Mouse (Mus musculus) cerebellum, adult (tissue): ENCODE data around the gene Pank4.

Experiments used
- ATAC-seq: cut with Nextera tagmentation; 2 replicates; pipeline ENCODE4 v1.9.2; 2017; ENCODE audit warnings: mild to moderate bottlenecking, moderate library complexity, mixed read lengths; ENCODE audit not compliant: insufficient number of reproducible peaks, low FRiP score, low TSS enrichment

Gene Pank4

DNA sequence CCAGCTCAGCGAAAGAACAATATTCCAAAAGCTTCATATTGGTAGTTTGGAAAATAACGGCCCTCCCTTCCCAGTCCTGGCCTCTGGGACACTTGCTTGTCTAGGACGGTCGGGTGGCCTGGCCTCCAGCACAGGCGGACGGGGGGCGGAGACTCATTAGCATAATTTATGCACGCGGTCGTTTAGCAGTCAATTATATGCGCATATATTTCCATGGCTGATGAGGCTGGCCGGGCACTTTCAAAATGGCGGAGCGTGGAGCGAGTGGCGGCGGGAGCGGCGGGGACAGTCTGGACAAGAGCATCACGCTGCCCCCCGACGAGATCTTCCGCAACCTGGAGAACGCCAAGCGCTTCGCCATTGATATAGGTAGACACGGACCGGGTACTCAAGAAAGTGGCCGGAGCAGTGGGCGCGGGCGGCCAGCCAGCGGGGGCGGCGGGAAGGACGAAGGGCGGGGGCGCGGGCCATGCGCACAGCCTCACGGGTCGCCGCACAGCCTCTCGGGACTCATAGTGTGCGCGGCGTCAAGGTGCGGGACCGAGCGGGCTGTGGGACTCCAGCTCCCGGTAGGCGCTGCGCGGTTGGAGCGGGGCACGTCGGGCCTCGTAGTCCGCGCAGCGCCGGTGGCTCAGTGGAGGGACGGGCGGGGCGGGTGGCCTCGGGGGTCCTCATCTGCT lies at the start of gene Pank4:
TSS of gene Pank4 (plus strand) at position 223 of the 680 bp plus-strand sequence.
- peak; percentile 84 for ATAC-seq

DNA sequence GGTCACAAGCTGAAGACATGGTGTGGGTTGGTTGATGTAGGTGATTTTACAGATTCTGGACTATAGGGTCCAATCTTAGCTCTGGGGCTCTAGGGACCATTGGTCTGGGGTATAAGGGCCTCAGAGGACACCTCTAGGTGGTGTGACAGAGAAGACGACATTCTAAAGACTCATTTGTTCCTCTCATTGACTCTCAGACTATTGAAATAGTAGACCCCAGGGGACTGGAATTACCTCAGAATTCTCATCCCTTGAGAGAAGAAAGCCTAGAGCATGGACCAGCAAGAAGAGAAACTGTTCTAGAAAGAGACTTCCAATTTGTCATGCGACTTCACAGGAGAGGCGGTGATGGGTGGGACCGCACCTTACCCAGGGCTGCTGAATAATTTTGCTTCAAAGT lies 49.7 kb upstream of the Pank4 start:
- no peak for ATAC-seq

DNA sequence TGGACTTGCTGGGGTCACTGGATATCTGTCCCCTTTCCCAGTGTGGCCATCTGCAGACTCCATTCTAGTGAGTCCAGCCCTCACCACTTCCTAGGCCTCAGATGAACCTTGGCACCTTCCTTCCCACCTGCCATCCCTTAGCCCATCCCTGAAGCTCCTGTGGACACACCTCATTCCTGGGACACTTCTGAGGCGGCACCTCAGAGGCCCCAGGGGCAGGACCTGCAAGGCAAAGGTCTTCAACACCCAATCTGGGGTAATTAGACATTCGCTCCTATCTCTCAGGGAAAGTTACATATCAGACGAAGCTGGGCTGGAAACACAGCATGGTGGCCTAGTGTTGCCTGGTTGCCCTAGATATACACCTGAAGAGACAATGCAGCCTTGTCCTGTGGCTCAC lies 49.2 kb upstream of the Pank4 start:
- no peak for ATAC-seq

DNA sequence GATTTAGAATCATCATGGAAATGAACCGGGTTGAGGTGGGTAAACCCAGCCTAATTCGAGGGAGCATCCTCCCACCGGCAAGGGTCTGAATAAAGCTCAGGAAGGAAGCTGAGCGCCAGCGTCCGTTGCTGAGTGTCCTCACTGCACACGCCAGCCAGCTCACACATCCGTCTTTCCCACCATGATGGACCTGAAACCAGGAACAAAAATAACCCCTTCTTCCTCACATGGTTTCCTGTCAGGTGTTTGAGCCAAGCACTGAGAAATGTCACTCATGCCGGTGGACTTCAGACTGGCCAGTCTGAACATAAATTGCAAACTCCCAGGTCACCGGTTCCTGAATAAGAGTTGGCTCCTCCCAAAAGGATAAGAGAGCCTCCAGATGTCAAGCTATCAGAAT lies 48.6 kb upstream of the Pank4 start:
- no peak for ATAC-seq

DNA sequence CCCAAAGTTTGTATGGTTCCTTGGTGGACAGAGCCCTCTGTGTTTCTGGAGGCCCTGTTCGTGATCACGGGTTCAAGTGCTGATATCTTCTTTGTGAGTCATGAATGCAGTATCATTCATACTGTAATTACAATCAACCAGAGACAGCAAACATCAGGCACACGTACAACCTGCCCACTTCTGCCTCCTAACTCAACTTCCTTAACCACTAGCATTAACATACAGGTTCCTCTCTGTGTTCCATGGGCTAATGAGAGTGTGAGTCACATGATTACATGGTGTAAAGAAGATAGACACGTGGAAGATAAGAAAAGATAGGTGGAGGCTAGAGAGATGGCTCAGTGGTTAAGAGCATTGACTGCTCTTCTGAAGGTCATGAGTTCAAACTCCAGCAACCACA lies 47.3 kb upstream of the Pank4 start:
- ATAC-seq: no peak

DNA sequence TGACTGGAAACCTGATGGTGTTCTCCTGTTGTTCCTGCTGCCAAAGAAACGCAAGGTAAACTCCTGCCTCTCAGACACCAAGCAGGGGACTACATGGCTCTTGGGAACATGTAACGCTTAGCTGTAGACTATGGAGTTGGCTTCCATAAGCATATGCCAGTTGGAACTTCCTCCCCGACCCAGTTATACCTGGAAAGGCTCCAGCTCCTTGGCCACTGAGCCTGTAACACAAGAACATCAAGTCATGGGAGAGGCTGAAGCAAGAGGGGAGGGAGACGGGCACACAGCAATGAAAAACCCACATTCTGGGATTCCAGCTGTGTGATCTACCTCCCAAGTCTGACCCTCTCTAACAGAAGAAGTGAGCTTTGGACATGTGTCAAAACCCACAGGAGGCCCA lies 41.6 kb upstream of the Pank4 start:
- ATAC-seq: no peak; the same call in 1 of the 2 replicates

DNA sequence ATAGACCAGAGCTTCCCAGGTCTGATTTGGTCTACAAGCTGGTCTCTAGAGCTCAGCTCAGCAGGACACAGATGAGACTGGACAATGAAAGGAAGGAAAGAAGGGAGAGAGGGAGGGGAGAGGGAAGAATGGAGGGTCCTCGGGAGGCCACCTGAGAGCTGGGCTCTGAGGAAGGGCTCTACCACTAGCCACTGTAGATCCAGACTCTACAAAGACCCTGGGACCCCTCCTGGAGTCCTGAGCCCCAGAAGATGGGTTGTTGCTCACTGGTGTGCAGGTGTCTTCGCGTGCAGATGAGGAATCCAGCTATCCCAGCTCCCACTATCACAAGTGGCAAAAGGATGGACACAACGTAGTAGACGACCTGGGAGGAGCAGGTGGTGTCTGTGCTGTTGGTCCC lies 41.0 kb upstream of the Pank4 start:
- no peak for ATAC-seq

DNA sequence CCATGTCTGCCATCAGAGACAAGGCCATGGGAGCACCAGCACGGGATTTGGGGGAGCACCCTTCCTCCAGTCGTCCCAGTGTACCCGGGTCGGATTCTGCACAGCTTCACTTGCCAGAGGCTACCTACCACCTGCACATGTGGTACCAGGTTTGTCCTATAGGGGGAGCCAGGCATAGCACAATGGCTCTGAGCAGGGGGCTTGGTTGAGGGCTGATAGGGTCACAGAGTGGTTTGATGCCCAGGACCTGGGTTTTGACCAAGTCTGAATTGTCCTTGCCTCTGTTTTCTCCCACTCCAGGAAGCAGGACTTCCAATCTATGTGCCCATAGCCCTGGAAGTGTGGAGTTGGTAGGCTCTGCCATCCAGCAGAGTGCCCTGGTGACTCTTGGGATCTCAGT lies 38.5 kb upstream of the Pank4 start:
- ATAC-seq: no peak

DNA sequence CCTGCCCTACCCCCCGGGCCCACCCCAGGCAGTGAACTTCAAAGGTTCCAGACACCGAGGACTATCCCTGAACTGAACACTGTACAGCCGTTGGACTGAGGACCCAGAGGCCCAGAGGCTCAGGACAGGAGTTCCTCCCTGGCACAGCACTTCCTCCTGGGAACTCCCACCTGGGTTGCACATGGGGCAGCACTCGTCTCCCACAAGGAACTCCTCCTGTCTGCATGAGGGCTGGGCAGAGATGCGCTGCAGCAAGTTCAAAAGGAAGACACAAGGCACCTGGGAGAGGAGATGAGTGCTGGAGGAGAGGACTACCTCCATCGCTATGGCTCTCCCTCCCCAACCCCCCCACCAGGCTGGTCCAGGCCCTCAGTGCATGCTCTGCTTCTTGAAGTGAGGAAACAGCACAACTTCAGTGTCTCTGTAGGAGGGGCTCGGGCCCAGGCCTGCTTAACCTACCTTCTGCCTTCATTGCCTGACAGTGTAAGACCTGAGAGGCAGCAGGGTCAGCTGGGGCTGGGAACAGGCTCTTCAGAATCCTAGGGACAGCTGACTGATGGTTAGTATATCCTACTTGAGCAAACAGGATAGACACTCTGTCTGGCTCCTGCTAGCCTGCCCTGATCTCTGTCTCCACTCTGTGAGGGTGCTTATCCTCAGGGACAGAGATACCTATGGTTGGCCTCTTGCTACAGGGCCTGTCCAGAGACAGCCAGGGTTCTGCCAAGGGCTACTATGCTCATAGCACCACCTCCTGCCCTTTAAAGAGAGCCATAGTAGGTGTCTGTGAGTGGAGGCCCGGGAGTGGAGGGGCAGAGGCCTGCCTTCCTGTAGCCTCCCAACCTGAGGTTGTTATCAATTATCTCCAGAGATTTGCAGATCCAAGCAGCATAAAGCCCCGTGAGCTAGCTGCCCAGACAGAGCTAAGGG lies 36.7 kb upstream of the Pank4 start:
- no peak for ATAC-seq

DNA sequence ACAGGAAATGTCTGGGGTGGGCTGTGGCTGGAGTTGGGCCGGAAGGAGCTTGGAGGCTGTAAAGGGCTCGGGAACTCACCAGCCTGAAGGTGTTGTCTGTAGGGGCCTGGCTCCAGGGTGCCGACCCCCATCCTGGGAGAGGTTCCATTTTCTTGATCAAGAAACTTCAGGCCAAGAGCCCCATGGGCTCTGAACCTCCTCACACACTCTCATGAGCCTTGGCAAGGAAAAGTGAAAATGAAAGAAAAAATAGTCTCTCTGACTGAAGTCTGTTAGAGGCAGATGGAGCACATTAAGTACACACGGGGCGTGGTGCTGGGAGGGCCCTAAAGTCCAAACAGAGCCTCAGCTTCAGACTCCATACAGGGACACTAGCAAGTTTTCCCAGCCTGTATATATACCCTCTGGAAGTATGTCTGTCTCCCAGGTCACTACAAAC lies 36.0 kb upstream of the Pank4 start:
- ATAC-seq: no peak

DNA sequence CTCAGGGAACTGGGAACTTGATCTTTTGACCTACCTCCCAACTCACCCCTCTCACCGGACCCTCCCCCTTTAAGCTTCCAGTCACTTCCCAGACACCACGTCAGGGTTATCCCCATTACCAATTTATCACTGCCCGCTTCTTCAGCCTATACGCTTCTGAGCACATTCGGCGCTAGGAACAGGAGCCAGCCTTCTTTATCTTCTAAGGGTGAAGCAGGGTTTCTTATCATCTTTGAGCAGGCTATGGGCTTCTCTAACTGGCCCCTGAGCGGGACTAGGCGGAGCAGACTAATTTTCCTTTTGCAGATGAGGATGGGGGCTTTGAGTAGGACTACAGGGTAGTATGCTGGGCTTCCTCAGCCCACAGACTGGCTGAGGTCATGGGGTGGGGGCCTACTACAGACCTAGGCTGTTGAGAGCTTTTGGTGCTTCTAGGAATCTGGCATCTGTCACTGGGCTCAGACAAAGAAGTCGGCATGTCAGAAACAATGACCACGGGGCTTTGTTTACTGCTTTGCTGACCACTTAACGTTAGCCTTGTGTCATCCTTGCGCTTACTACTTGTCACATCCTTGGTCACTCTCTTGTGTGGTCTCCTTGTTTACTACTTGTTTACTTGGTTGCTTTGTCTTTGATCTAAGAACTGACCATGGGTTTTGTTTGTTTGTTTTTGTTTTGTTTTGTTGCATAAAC lies 35.4 kb upstream of the Pank4 start, which contains the start of gene Tnfrsf14:
TSS of gene Tnfrsf14 (minus strand) at position 169 of the 693 bp plus-strand sequence.
- ATAC-seq: no peak

DNA sequence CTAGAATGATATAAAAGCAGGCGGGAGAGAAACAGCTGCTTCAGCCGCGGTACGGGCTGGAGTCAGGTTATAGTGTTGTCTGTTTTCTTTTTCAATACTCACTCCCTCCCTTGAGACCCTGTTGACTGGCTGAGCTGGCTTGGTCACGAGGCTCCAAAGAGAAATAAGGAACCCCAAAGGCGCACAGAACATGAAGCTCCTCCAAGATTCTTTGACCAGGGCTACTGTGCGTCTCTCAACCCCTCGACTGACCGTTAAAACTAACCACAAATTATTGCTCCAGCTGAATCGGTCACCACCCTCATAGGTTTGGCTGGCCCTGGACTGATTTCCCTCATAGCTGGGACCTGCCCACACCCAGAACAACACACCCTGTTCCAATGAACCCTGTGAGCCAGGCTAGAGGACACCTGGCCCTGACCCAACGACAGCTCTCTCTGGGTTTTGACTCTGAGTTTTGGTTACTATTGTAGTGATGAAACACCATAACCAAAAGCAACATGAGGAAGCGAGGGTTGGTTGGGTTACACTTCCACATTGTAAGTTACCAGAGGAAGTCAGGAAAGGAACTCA lies 34.7 kb upstream of the Pank4 start:
- ATAC-seq: no peak

DNA sequence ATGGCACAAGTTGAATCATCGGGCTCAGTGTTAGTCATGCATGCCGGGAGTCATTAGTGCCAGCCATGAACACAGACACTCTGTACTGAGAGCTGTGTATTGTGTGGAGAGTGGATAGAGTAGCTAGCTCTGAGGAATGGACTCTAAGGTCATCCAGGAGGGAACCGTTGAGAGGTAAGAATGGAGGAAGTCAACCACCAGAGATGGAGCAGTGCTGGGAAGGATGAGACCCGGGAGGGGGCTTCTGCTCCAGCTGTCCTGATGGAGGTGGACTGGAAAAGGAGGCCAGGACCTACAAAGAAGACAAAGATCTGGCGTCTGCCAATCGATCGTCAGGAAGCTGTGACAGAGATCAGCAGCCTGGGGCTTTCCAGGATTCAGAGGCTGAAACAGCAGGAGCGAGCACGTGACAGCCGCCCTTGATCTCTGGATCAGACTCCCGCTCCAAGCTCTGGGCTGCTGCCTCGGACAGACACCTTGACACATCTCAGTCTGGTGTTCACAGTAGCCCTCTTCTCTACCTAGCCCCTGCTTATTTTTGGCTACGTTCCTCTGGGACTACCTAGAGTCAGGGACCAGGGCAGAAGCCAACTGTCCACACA lies 30.5 kb upstream of the Pank4 start:
- ATAC-seq: no peak

DNA sequence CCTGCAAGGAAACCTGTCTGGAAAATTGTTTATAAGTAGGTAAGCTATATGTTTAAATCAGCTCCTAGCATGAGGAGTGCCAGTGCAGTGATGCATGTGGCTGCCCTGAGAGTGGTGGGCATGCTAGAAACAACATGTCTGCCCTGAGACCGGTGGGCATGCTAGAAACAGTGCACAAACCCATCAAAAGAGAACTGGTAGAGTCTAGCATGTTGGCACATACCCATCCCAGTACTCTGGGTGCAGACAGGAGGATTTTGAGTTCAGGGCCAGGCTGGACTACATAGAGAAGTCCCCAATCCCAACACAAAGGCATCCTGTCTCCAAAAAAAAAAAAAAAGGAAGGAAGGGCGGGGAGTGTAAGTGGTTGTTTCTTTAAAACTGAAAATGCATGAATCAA lies 29.1 kb upstream of the Pank4 start:
- ATAC-seq: no peak

DNA sequence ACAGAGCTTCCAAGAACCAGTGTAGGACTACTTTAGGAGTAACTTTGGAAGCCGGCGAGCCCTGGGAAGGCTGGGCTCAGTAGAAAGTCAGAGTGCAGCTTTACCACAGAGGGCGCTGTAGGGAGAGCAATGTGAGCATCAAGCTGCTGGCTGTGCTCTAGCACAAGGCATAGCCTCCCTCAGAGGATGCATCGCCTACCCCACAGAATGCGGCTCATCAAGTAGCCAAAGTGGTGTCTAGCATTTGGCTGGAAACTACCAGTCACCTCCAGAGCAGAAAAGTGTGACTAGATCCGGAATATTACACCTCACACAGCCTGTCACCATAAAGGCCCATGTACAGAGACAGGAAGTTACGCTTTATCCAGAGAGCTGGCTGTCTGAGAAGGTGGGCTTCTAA lies 28.1 kb upstream of the Pank4 start:
- no peak for ATAC-seq

DNA sequence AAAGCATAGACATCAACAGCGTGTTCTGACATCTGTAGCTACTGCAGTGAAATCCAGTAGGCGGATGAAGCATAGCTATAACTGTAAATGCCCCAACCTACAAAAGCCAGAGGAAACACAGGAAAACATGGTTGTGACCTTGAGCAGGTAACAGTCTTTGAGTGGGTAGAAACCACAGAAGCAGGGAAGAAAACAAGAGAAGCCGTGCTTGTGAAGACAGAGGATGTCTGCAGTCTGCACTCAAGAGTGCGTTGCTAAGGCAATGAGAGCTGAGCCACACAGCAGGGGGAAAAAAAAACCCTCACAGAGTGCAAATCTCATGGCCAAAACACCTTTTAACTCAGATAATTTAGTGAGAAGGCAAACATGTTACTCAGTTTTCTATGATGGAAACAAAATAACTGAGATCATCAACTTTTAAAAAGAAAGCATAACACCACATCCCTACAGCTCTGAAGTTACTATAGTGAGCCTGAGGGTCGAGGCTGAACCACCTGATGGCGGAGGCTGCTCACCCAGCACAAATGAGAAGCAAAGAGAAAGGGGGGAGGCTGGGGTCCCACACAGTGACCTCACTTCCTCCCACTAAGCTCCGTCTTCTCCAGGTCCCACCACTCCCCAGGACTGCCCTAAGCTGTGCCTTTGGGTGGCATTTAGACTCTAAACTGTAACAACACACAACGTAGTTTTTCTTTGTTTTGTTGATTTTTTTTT lies 27.2 kb upstream of the Pank4 start:
- no peak for ATAC-seq

DNA sequence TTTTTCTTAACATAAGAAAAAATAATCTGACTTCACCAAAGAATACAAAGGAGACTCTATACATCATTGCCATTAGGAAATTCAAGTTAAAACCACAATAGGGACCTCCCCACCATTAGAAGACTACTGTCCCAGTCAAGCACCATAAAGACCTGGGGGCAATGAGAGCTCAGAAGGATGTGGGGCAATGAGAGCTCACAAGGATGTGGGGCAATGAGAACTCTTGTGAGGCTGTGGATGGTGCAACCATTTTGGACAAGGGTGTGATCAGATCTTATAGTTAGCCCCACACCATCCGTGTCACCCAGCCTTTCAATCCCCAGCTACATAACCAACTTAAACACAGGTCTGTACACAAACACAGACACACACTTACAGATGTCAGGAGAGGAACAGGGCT lies 26.2 kb upstream of the Pank4 start:
- no peak for ATAC-seq

DNA sequence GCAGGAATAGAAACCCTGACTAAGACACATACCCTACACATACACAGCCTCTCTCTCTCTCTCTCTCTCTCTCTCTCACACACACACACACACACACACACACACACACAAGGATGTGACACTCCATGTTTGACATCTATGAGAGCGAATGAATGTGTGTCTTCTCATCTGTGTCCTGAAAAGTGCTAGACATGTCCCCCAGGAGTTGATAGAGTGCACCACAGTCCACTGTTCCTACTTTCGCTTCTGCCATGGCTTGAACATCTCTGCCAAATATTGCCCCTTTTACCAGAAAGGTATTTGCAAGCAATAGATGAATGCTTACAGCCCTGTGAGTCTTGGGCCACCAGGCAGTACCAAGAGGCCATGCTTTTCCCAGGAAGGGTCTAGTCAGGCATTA lies 23.8 kb upstream of the Pank4 start:
- ATAC-seq: no peak

DNA sequence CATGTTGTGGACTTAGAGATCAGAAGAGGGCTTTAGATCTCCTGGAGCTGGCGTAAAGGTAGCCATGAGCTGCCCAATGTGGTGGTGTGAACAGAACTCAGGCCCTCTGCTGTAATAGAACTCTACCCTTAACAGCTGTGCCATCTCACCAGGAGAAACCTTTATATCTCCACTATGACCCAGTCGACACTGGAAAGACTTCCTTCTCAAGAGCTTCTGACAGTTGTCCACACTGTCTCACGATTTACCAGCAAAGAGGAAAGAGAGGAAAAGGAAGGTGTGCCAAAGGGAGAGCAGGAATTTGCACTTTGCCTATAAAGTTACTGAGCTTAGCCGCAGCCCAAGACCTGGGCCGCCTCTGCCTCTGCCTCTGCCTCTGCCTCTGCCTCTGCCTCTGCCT lies 22.1 kb upstream of the Pank4 start:
- no peak for ATAC-seq
